Mouse (Mus musculus) MEL (cell line): ENCODE measurements around the gene Vpreb2. TPM values are rescaled to one million over a fixed set of nuclear protein-coding genes. Genes with fewer than 3 reads are reported as not detected.
"Not testable (repeated sequence)": the region's sequence is repeated elsewhere in the genome, so short reads cannot be mapped to it uniquely, and the experiment has no call there.

Experiments used
- DNase-seq: peaks from one replicate; pipeline ENCODE4 v3.0.0; 2011; ENCODE audit warnings: low read depth, low spot score
- H3K27ac ChIP-seq: 2 replicates; pipeline ENCODE4 v1.5.1; 2012; ENCODE audit warnings: low read depth, mild to moderate bottlenecking, control low read depth, low read length, moderate library complexity; ENCODE audit not compliant: control insufficient read depth
- H3K27me3 ChIP-seq, 2 experiments: fragments of 150-350 bp in 1 of 2; sonication (generic) in 1 of 2; 2 replicates each; pipeline ENCODE4 v1.6.1; 2012; ENCODE audit warnings: low read length in 2 of 2, mild to moderate bottlenecking in 2 of 2, improper control_type of control experiment in 1 of 2, moderate library complexity in 1 of 2; ENCODE audit not compliant: insufficient read depth in 2 of 2, control insufficient read depth in 1 of 2
- H3K36me3 ChIP-seq, 2 experiments: 2 replicates each; pipeline ENCODE4 v1.6.1; 2012 to 2014; ENCODE audit warnings: low read length in 2 of 2, improper control_type of control experiment in 1 of 2, inconsistent platforms in 1 of 2, mild to moderate bottlenecking in 1 of 2; ENCODE audit not compliant: insufficient read depth in 2 of 2, control insufficient read depth in 1 of 2
- H3K4me1 ChIP-seq, 2 experiments: fragments of 150-350 bp in 1 of 2; sonication (generic) in 1 of 2; 2 replicates each; pipeline ENCODE4 v1.6.1; 2012; ENCODE audit warnings: low read length in 2 of 2, improper control_type of control experiment in 1 of 2, mild to moderate bottlenecking in 1 of 2; ENCODE audit not compliant: insufficient read depth in 2 of 2, control insufficient read depth in 1 of 2
- H3K4me3 ChIP-seq, 2 experiments: fragments of 150-350 bp in 1 of 2; sonication (generic) in 1 of 2; 2 replicates each; pipeline ENCODE4 v1.5.1; 2012; ENCODE audit warnings: low read depth in 2 of 2, low read length in 2 of 2, mild to moderate bottlenecking in 2 of 2, moderate library complexity in 2 of 2, control low read depth in 1 of 2, improper control_type of control experiment in 1 of 2; ENCODE audit not compliant: control insufficient read depth in 1 of 2, insufficient read depth in 1 of 2
- H3K79me2 ChIP-seq: 2 replicates; pipeline ENCODE4 v1.6.1; 2012; ENCODE audit warnings: mild to moderate bottlenecking, low read length, moderate library complexity; ENCODE audit not compliant: control insufficient read depth, poor library complexity, insufficient read depth
- H3K9ac ChIP-seq: 2 replicates; pipeline ENCODE4 v1.6.1; 2012; ENCODE audit warnings: low read depth, mild to moderate bottlenecking, control low read depth, low read length, moderate library complexity; ENCODE audit not compliant: control insufficient read depth, poor library complexity, severe bottlenecking
- H3K9me3 ChIP-seq: fragments of 150-350 bp; sonication (generic); replicated peaks from 2 replicates; pipeline ENCODE4 v1.6.1; 2012; ENCODE audit warnings: mild to moderate bottlenecking, low read length, improper control_type of control experiment, moderate library complexity; ENCODE audit not compliant: insufficient read depth
- CHD2 ChIP-seq: IDR thresholded peaks from 2 replicates; pipeline ENCODE4 v1.6.1; 2011; ENCODE audit warnings: low read length, improper control_type of control experiment
- CTCF ChIP-seq, 3 experiments: IDR thresholded peaks in 2 of 3; conservative IDR thresholded peaks in 1 of 3; 2 replicates each; pipeline ENCODE4 v1.5.1; 2011 to 2012; ENCODE audit warnings: low read length in 3 of 3, low read depth in 2 of 3, mild to moderate bottlenecking in 2 of 3, improper control_type of control experiment in 1 of 3, inconsistent platforms in 1 of 3, mixed read lengths in 1 of 3, moderate library complexity in 1 of 3; ENCODE audit not compliant: control insufficient read depth in 1 of 3, insufficient read depth in 1 of 3, poor library complexity in 1 of 3, severe bottlenecking in 1 of 3
- ELF1 ChIP-seq: IDR thresholded peaks from 2 replicates; pipeline ENCODE4 v1.6.1; 2014; ENCODE audit warnings: low read depth, mild to moderate bottlenecking, inconsistent platforms, low read length, improper control_type of control experiment, moderate library complexity
- EP300 ChIP-seq, 2 experiments: IDR thresholded peaks; 2 replicates each; pipeline ENCODE4 v1.6.1; 2011; ENCODE audit warnings: improper control_type of control experiment in 2 of 2, low read length in 2 of 2, low read depth in 1 of 2, mild to moderate bottlenecking in 1 of 2
- GABPA ChIP-seq: IDR thresholded peaks from 2 replicates; pipeline ENCODE4 v1.6.1; 2012; ENCODE audit warnings: low read depth, mild to moderate bottlenecking, inconsistent platforms, low read length, improper control_type of control experiment, moderate library complexity
- HCFC1 ChIP-seq: IDR thresholded peaks from 2 replicates; pipeline ENCODE4 v1.6.1; 2012; ENCODE audit warnings: low read depth, mild to moderate bottlenecking, inconsistent platforms, low read length, improper control_type of control experiment, moderate library complexity
- JUND ChIP-seq: IDR thresholded peaks from 2 replicates; pipeline ENCODE4 v1.6.1; 2011; ENCODE audit warnings: low read depth, mild to moderate bottlenecking, improper control_type of control experiment, low read length
- MXI1 ChIP-seq: IDR thresholded peaks from 2 replicates; pipeline ENCODE4 v1.6.1; 2011; ENCODE audit warnings: mild to moderate bottlenecking, low read depth, low read length, improper control_type of control experiment
- MYC ChIP-seq: IDR thresholded peaks from 2 replicates; pipeline ENCODE4 v1.6.1; 2011; ENCODE audit warnings: low read depth, mild to moderate bottlenecking, low read length, improper control_type of control experiment, moderate library complexity
- NELFE ChIP-seq: IDR thresholded peaks from 2 replicates; pipeline ENCODE4 v1.6.1; 2011; ENCODE audit warnings: low read depth, low read length, improper control_type of control experiment
- NRF1 ChIP-seq: IDR thresholded peaks from 2 replicates; pipeline ENCODE4 v1.6.1; 2014; ENCODE audit warnings: low read depth, mild to moderate bottlenecking, inconsistent platforms, low read length, improper control_type of control experiment, moderate library complexity; ENCODE audit not compliant: poor library complexity, insufficient read depth, severe bottlenecking
- POLR2A ChIP-seq, 2 experiments: IDR thresholded peaks; 2 replicates each; pipeline ENCODE4 v1.6.1; 2011 to 2012; ENCODE audit warnings: low read length in 2 of 2, mild to moderate bottlenecking in 2 of 2, control low read depth in 1 of 2, improper control_type of control experiment in 1 of 2, low read depth in 1 of 2, moderate library complexity in 1 of 2; ENCODE audit not compliant: control insufficient read depth in 1 of 2, insufficient read depth in 1 of 2, poor library complexity in 1 of 2
- POLR2AphosphoS5 ChIP-seq: IDR thresholded peaks from 2 replicates; pipeline ENCODE4 v1.6.1; 2012; ENCODE audit warnings: low read depth, borderline replicate concordance, mild to moderate bottlenecking, inconsistent platforms, low read length, moderate library complexity, mixed read lengths
- SIN3A ChIP-seq: IDR thresholded peaks from 2 replicates; pipeline ENCODE4 v1.6.1; 2012; ENCODE audit warnings: low read length, improper control_type of control experiment, inconsistent platforms
- TBP ChIP-seq: IDR thresholded peaks from 2 replicates; pipeline ENCODE4 v1.8.0; 2011; ENCODE audit warnings: low read depth, low read length, improper control_type of control experiment
- ZC3H11A ChIP-seq: IDR thresholded peaks from 2 replicates; pipeline ENCODE4 v1.6.1; 2012; ENCODE audit warnings: low read depth, mild to moderate bottlenecking, inconsistent platforms, low read length, improper control_type of control experiment
- ZNF384 ChIP-seq: IDR thresholded peaks from 2 replicates; pipeline ENCODE4 v1.6.1; 2012; ENCODE audit warnings: low read depth, mild to moderate bottlenecking, inconsistent platforms, low read length, improper control_type of control experiment
- polyA plus RNA-seq, 2 experiments: library from polyadenylated mRNA; stranded (reverse) in 1 of 2; unstranded in 1 of 2; fragments of >175 nt in 1 of 2; fragments of >200 nt in 1 of 2; gene quantifications; 2 replicates each; pipeline versions ENCODE4 v1.2.1 to v1.2.4; 2012; ENCODE audit warnings: low replicate concordance in 2 of 2, low read depth in 1 of 2; ENCODE audit not compliant: insufficient read length in 2 of 2, insufficient read depth in 1 of 2, missing spikeins in 1 of 2
- total RNA-seq: library from RNA; depleted of rRNA; stranded (reverse); fragments of 300-350 nt; gene quantifications from 2 replicates; pipeline ENCODE4 v1.2.3, GENCODE M21; 2012

Vpreb2 gene
- total and polyA plus RNA-seq, 3 experiments = not detected

DNA sequence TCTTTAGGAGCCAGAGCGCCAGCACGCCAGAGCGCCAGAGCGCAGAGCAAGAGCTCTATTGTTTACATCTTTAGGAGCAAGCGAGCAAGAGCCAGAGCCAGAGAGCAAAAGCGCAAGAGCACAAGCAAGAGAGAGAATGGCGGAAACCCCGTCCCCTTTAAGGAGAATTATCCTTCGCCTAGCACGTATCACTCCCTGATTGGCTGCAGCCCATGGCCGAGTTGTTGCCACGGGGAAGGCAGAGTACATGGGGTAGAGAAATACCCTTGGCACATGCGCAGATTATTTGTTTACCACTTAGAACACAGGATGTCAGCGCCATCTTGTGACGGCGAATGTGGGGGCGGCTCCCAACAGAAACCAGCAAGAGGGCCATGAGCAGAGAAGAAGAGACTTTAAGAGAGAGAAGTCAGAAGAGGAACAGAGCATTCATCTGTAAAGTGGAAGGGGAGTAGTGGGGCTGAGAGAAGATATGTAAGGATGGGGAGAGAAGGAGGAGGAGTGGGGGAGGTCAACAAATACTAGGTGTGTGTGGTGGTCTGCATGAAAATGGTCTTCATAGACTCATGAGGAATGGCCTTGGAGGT, 24.1 kb upstream of the Vpreb2 start:
- Histone ChIP-seq H3K27ac (peak overlapping the region; percentile 86), H3K9ac (peak overlapping the region; percentile 67), H3K4me3 (peak overlapping the region; percentile 64 to 98)
- H3K79me2 ChIP-seq, H3K9me3 ChIP-seq, H3K27me3 ChIP-seq, H3K36me3 ChIP-seq, H3K4me1 ChIP-seq: not testable (repeated sequence)
- DNase-seq = peak; percentile 84
- peak; percentile 56; the same call in 1 of the 2 replicates for TF ChIP-seq SIN3A
- peak; percentile 69; the same call in 1 of the 2 replicates for TF ChIP-seq HCFC1
- TF ChIP-seq ELF1 = peak; percentile 63; the same call in 1 of the 2 replicates
- peak; percentile 47 for TF ChIP-seq CHD2
- peak in 1 of 2 experiments; percentile 47; a peak in 1 of 4 replicates for TF ChIP-seq POLR2A (IDR thresholded peaks at IDR 0.05; ENCODE audit: control insufficient read depth in 1 of 2, insufficient read depth in 1 of 2, low read depth in 1 of 2, low read length in 2 of 2, poor library complexity in 1 of 2)
- TF ChIP-seq CTCF (IDR thresholded peaks at IDR 0.05 in 2 of 3, conservative IDR thresholded peaks at IDR 0.05 in 1 of 3; ENCODE audit: control insufficient read depth in 1 of 3, insufficient read depth in 1 of 3, low read depth in 2 of 3, low read length in 3 of 3, poor library complexity in 1 of 3, severe bottlenecking in 1 of 3) = peak in 1 of 3 experiments; percentile 26; a peak in 2 of 6 replicates
- TF ChIP-seq NRF1 = peak; percentile 66
- TF ChIP-seq NELFE = peak; percentile 28; the same call in 1 of the 2 replicates

DNA sequence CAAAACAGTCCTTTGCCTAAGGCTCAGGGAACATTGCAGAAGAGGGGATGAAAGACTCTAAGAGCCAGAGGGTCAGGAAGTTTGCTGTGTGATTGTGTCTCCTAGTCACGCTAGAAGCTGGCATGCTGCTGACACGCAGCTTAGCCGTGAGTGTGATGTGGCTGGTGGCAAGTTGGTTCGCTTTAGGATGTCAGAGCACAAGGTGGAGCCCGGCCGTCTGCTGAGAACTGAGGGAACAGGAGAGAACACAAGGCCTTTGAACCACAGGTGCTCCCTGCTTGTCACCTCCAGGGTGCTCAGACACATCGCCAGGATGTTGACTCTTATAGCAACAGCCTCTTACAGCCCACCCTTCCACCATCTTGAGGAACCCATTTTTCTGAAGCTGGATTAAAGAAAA, 18.1 kb upstream of the Vpreb2 start:
- Histone ChIP-seq H3K27ac (no peak overlapping the region), H3K4me1 (no peaks in the 10 kb centered on the region), H3K9me3 (no peaks in the 10 kb centered on the region), H3K9ac (no peak overlapping the region), H3K4me3 (no peak overlapping the region), H3K27me3 (no peaks in the 10 kb centered on the region), H3K36me3 (no peaks in the 10 kb centered on the region), H3K79me2 (no peaks in the 10 kb centered on the region)
- no peak for DNase-seq
- TF ChIP-seq TBP = no peak
- TF ChIP-seq NRF1 = no peak
- TF ChIP-seq EP300 (IDR thresholded peaks at IDR 0.05; ENCODE audit: low read depth in 1 of 2, low read length in 2 of 2) = no peak
- TF ChIP-seq CTCF (IDR thresholded peaks at IDR 0.05 in 2 of 3, conservative IDR thresholded peaks at IDR 0.05 in 1 of 3; ENCODE audit: control insufficient read depth in 1 of 3, insufficient read depth in 1 of 3, low read depth in 2 of 3, low read length in 3 of 3, poor library complexity in 1 of 3, severe bottlenecking in 1 of 3) = no peak
- TF ChIP-seq MXI1 = no peak
- no peak for TF ChIP-seq ZNF384
- no peak for TF ChIP-seq JUND
- no peak for TF ChIP-seq GABPA
- TF ChIP-seq ZC3H11A = no peak
- no peak for TF ChIP-seq NELFE
- no peak for TF ChIP-seq CHD2
- no peak for TF ChIP-seq POLR2AphosphoS5
- TF ChIP-seq MYC = no peak
- no peak for TF ChIP-seq SIN3A
